Mouse (Mus musculus) embryonic fibroblast, embryonic 13.5 days (primary cell): ENCODE measurements at regions not wholly inside any gene's neighbourhood (a gene's known extent, or its start where the extent isn't known, plus 50 kb on each side); places are given as distances from the start of the nearest gene placed in this dataset.

Experiments used
- CTCF ChIP-seq: IDR thresholded peaks from 2 replicates; pipeline ENCODE4 v1.5.1; 2011; ENCODE audit warnings: mild to moderate bottlenecking, control low read depth, low read length, moderate library complexity, borderline replicate concordance; ENCODE audit not compliant: insufficient read depth
- POLR2A ChIP-seq: IDR thresholded peaks from 2 replicates; pipeline ENCODE4 v1.6.1; 2011; ENCODE audit warnings: low read depth, mild to moderate bottlenecking, control low read depth, low read length, moderate library complexity

DNA sequence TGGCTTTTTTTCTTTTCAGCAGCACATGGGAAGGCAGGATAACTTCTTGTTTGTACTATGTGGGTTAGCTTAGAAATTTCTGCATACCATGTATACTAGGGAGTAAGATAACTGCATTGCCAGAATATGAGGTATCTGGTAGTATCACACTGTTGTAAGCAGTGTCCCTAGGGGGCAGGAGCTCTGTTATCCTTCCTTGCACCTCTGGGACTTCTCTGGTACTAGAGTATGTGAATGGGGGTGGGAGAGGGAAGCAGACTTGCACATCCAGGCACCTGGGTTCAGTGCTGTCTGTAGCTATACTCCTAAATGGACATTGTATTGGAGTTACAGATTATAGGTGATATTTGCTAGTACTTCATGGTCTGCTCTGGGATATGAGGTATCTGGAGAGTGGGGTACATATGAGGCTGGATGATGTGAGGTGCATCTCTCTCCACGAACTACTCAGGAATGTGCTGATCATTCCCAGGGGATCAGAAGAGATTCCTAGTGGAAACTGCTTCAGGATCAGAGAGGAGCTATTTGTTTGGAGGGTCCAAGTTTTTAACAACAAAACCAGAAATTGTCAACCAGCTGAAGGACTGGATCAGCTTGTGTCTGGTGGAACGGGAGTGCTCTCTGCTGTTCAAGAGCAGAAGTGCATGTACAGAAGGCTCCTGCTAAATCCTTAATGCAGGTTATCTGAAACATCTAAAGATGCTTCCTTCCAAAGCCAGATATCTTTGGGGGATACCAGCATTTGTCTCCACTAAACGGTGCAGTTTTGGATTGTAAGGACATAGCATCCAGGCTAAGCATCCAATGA, 402.7 kb upstream of the Vrk2 start:
- TF ChIP-seq POLR2A (no peak), CTCF (peak; percentile 49; the same call in 1 of the 2 replicates)
